Mouse (Mus musculus): ENCODE data around the gene Rtp2. TPM values are rescaled to one million over a fixed set of nuclear protein-coding genes. Genes with fewer than 3 reads are reported as not detected.

Rtp2 gene
- polyA plus RNA-seq, 2 experiments, result not detected

GRCm38 (mm10) chr16:23895135-23895534, 37.1 kb downstream of the Rtp2 start:
- WGBS (ENCODE audit: insufficient replicate concordance), result 40% methylated on average over 3 of the region's 3 CpGs
- Histone ChIP-seq H3K36me3 (replicated peaks; ENCODE audit: control insufficient read depth, insufficient read depth, low read depth) (no peaks in the 10 kb centered on the region), H3K9me3 (ENCODE audit: control insufficient read depth, low read length) (no peaks in the 10 kb centered on the region), H3K4me1 (replicated peaks; ENCODE audit: control insufficient read depth in 2 of 2, insufficient read depth in 2 of 2, low read length in 1 of 2) (no peaks in the 10 kb centered on the region), H3K27me3 (ENCODE audit: control insufficient read depth, insufficient read depth, low read length) (peaks cover 4% of the 10 kb centered on the region; the same call in 1 of the 2 replicates), H3K4me3 (ENCODE audit: insufficient read depth in 1 of 2, low read depth in 2 of 2, low read length in 2 of 2) (no peak overlapping the region), H3K9ac (replicated peaks) (no peak overlapping the region), H3K27ac (no peak overlapping the region), H3K4me2 (ENCODE audit: low read depth) (no peak overlapping the region)
- TF ChIP-seq EP300 (IDR thresholded peaks at IDR 0.05; ENCODE audit: low read depth) (no peak), CTCF (IDR thresholded peaks at IDR 0.05; ENCODE audit: low read depth) (no peak)
- DNase-seq (ENCODE audit: low read depth in 3 of 3, low spot score in 3 of 3), result no peak
- ATAC-seq (ENCODE audit: insufficient read depth), result no peak

DNA sequence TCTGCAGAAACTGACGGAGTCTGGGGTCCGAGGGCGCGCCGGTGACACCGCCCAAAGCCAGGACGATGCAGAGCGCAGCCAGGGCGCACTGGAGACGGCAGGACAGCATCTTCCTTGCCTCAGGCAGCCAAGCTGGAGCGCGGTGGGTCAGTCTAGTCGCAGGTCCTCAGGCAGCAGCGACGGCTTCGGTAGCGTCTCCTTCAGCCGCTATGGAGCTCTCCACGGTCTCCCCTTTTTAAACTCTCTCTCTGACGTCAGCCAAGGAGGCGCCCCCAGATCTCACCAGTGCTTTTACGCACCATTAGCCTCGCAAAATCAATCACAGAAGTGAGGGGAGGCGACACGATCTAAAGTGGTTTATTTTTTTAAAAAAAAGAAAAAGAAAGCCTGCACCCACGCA, 41.6 kb downstream of the Rtp2 start, which contains the start of gene Sst:
TSS of gene Sst (minus strand) at position 323 of the 400 bp plus-strand sequence.
- H3K4me1 ChIP-seq (replicated peaks; ENCODE audit: control insufficient read depth in 2 of 2, insufficient read depth in 2 of 2, low read length in 1 of 2), result no peaks in the 10 kb centered on the region
- DNase-seq (ENCODE audit: low read depth in 3 of 3, low spot score in 3 of 3), result no peak
- no peak within 1 kb of the TSS for H3K4me2 ChIP-seq (ENCODE audit: low read depth)
- H3K4me3 ChIP-seq (ENCODE audit: insufficient read depth in 1 of 2, low read depth in 2 of 2, low read length in 2 of 2), result no peak within 1 kb of the TSS
- no peak within 1 kb of the TSS for H3K27ac ChIP-seq
- H3K9ac ChIP-seq (replicated peaks), result no peak within 1 kb of the TSS
- 7% methylated on average over 26 of the region's 26 CpGs for WGBS (ENCODE audit: insufficient replicate concordance)
- TF ChIP-seq EP300 (IDR thresholded peaks at IDR 0.05; ENCODE audit: low read depth) (no peak), CTCF (IDR thresholded peaks at IDR 0.05; ENCODE audit: low read depth) (no peak)
- peaks cover 4% of the 10 kb centered on the region; the same call in 1 of the 2 replicates for H3K27me3 ChIP-seq (ENCODE audit: control insufficient read depth, insufficient read depth, low read length)
- H3K36me3 ChIP-seq (replicated peaks; ENCODE audit: control insufficient read depth, insufficient read depth, low read depth), result no peaks in the 10 kb centered on the region
- H3K9me3 ChIP-seq (ENCODE audit: control insufficient read depth, low read length), result no peaks in the 10 kb centered on the region
- no peak for ATAC-seq (ENCODE audit: insufficient read depth)

DNA sequence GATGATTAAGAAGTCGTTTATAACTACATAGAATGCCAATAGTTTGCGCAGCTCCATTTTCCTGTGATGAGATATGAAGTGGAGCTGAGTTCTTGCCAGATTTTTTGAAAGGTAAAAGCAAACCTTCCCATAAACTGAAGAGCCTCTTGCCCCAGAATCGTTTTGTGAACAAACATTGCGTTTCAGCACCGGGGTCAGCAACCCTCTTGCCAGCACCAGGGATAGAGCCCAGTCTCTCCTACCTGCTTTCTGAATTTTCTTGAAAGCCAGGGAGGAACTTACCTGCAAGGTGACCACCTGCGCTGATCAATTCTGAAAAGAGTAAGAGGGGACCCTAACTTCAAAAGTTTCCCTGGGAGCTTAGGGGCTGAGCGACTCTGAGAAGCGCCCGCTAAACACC, 42.0 kb downstream of the Rtp2 start:
- H3K9me3 ChIP-seq (ENCODE audit: control insufficient read depth, low read length), result no peaks in the 10 kb centered on the region
- no peak overlapping the region for H3K4me3 ChIP-seq (ENCODE audit: insufficient read depth in 1 of 2, low read depth in 2 of 2, low read length in 2 of 2)
- ATAC-seq (ENCODE audit: insufficient read depth) (no peak), DNase-seq (ENCODE audit: low read depth in 3 of 3, low spot score in 3 of 3) (no peak)
- H3K36me3 ChIP-seq (replicated peaks; ENCODE audit: control insufficient read depth, insufficient read depth, low read depth), result no peaks in the 10 kb centered on the region
- H3K4me2 ChIP-seq (ENCODE audit: low read depth), result no peak overlapping the region
- H3K4me1 ChIP-seq (replicated peaks; ENCODE audit: control insufficient read depth in 2 of 2, insufficient read depth in 2 of 2, low read length in 1 of 2), result no peaks in the 10 kb centered on the region
- H3K27me3 ChIP-seq (ENCODE audit: control insufficient read depth, insufficient read depth, low read length), result peaks cover 4% of the 10 kb centered on the region; the same call in 1 of the 2 replicates
- no peak overlapping the region for H3K27ac ChIP-seq
- TF ChIP-seq EP300 (IDR thresholded peaks at IDR 0.05; ENCODE audit: low read depth), result no peak
- TF ChIP-seq CTCF (IDR thresholded peaks at IDR 0.05; ENCODE audit: low read depth), result no peak
- 7% methylated on average over 9 of the region's 9 CpGs for WGBS (ENCODE audit: insufficient replicate concordance)
- H3K9ac ChIP-seq (replicated peaks), result no peak overlapping the region

- WGBS (ENCODE audit: insufficient replicate concordance), result 60% methylated on average over 10 of the region's 10 CpGs
- TF ChIP-seq EP300 (IDR thresholded peaks at IDR 0.05; ENCODE audit: low read depth) (no peak), CTCF (IDR thresholded peaks at IDR 0.05; ENCODE audit: low read depth) (no peak)
- no peak overlapping the region for H3K4me3 ChIP-seq (ENCODE audit: insufficient read depth in 1 of 2, low read depth in 2 of 2, low read length in 2 of 2)
These were observed 44.1 kb downstream of the Rtp2 start for GRCm38 (mm10) chr16:23887910-23888579.

GRCm38 (mm10) chr16:23885098-23885497, 47.1 kb downstream of the Rtp2 start:
- H3K4me1 ChIP-seq (replicated peaks; ENCODE audit: control insufficient read depth in 2 of 2, insufficient read depth in 2 of 2, low read length in 1 of 2), result no peaks in the 10 kb centered on the region
- no peak for ATAC-seq (ENCODE audit: insufficient read depth)
- no peak overlapping the region for H3K4me2 ChIP-seq (ENCODE audit: low read depth)
- no peak overlapping the region for H3K4me3 ChIP-seq (ENCODE audit: insufficient read depth in 1 of 2, low read depth in 2 of 2, low read length in 2 of 2)
- H3K27ac ChIP-seq, result no peak overlapping the region
- no peak overlapping the region for H3K9ac ChIP-seq (replicated peaks)
- H3K27me3 ChIP-seq (ENCODE audit: control insufficient read depth, insufficient read depth, low read length), result no peaks in the 10 kb centered on the region
- TF ChIP-seq EP300 (IDR thresholded peaks at IDR 0.05; ENCODE audit: low read depth), result no peak
- no peak for TF ChIP-seq CTCF (IDR thresholded peaks at IDR 0.05; ENCODE audit: low read depth)
- DNase-seq (ENCODE audit: low read depth in 3 of 3, low spot score in 3 of 3), result no peak
- no peaks in the 10 kb centered on the region for H3K9me3 ChIP-seq (ENCODE audit: control insufficient read depth, low read length)
- no peaks in the 10 kb centered on the region for H3K36me3 ChIP-seq (replicated peaks; ENCODE audit: control insufficient read depth, insufficient read depth, low read depth)
- WGBS (ENCODE audit: insufficient replicate concordance), result 63% methylated on average over 12 of the region's 12 CpGs

More at GRCm38 (mm10) chr16:23887910-23888579, 44.1 kb downstream of the Rtp2 start:
- Histone ChIP-seq H3K4me2 (ENCODE audit: low read depth) (no peak overlapping the region), H3K36me3 (replicated peaks; ENCODE audit: control insufficient read depth, insufficient read depth, low read depth) (no peaks in the 10 kb centered on the region), H3K9ac (replicated peaks) (no peak overlapping the region), H3K4me1 (replicated peaks; ENCODE audit: control insufficient read depth in 2 of 2, insufficient read depth in 2 of 2, low read length in 1 of 2) (no peaks in the 10 kb centered on the region), H3K27ac (no peak overlapping the region), H3K9me3 (ENCODE audit: control insufficient read depth, low read length) (no peaks in the 10 kb centered on the region), H3K27me3 (ENCODE audit: control insufficient read depth, insufficient read depth, low read length) (peaks cover 4% of the 10 kb centered on the region; the same call in 1 of the 2 replicates)
- no peak for DNase-seq (ENCODE audit: low read depth in 3 of 3, low spot score in 3 of 3)
- no peak for ATAC-seq (ENCODE audit: insufficient read depth)

Other genes starting within 250 kb of the Rtp2 start
- gene Sst, start 41.4 kb downstream of the Rtp2 start, polyA plus RNA-seq (2012; rRNA removed), result 0.04 and 0.39 TPM in 2 replicates
- not detected in 2 replicates for gene Sst, start 41.4 kb downstream of the Rtp2 start, polyA plus RNA-seq (2014; fragmentation: Nextera tagmentation; extraction: Ambion mirVana)
- gene Gm37419, start 56.1 kb upstream of the Rtp2 start, polyA plus RNA-seq (2012; rRNA removed), result not detected in 2 replicates
- gene Gm37419, start 56.1 kb upstream of the Rtp2 start, polyA plus RNA-seq (2014; fragmentation: Nextera tagmentation; extraction: Ambion mirVana), result not detected in 2 replicates
- 0.56 and 0.63 TPM in 2 replicates for gene Bcl6, start 56.5 kb upstream of the Rtp2 start, polyA plus RNA-seq (2012; rRNA removed)
- 0.15 and 0.19 TPM in 2 replicates for gene Bcl6, start 56.5 kb upstream of the Rtp2 start, polyA plus RNA-seq (2014; fragmentation: Nextera tagmentation; extraction: Ambion mirVana)